Comparison of ENCODE assay signal across 13 mouse cellular contexts in genomic region chr10:26034931-26035330, GRCm38 (mm10). TPM values are rescaled to one million over a fixed set of nuclear protein-coding genes. Genes with fewer than 3 reads are reported as not detected.
DNase-seq lines count a peak whose midpoint lies in the region; ATAC-seq and TF ChIP-seq lines count a peak whose summit lies in the region.
"Had no signal": no experiment of that assay in that cellular context is flagged by ENCODE, and none has a peak within 500 bp of the region (broad histone marks: within the 10 kb centered on the region; RNA-seq: fewer than 3 reads in every experiment).

No protein-coding gene starts in this region.

- no peaks in the 10 kb centered on the region for H3K4me1 ChIP-seq in lung, embryonic 14.5 days (ENCODE audit: insufficient read depth)
- H3K4me1 ChIP-seq in lung, adult 2 months (ENCODE audit: control insufficient read depth, insufficient read depth, low read length): no peaks in the 10 kb centered on the region
- no peaks in the 10 kb centered on the region for H3K4me1 ChIP-seq in limb, embryonic 10.5 days
- H3K4me1 ChIP-seq: liver, embryonic 15.5 days had no signal

- H3K4me3 ChIP-seq in lung, embryonic 14.5 days (ENCODE audit: low read depth, low read length): no peak overlapping the region
- no peak overlapping the region for H3K4me3 ChIP-seq in lung, adult 2 months (replicated peaks; ENCODE audit: extremely low read depth, low read depth, low read length)
- no peak overlapping the region for H3K4me3 ChIP-seq in limb, embryonic 10.5 days
- H3K4me3 ChIP-seq: liver, embryonic 15.5 days had no signal

- no peaks in the 10 kb centered on the region for H3K36me3 ChIP-seq in lung, embryonic 14.5 days (ENCODE audit: insufficient read depth)
- H3K36me3 ChIP-seq in limb, embryonic 10.5 days: no peaks in the 10 kb centered on the region
- H3K36me3 ChIP-seq: liver, embryonic 15.5 days had no signal

- no peak overlapping the region for H3K4me2 ChIP-seq in lung, embryonic 14.5 days
- H3K4me2 ChIP-seq: liver, embryonic 15.5 days had no signal

- no peak overlapping the region for H3K9ac ChIP-seq in lung, embryonic 14.5 days
- H3K9ac ChIP-seq: liver, embryonic 15.5 days had no signal

- peak; percentile 5 for DNase-seq in lung, embryonic 14.5 days
- no peak for DNase-seq in lung, adult 2 months
- DNase-seq in frontal cortex, postnatal 25 days (ENCODE audit: low spot score in 2 of 2): peak; percentile 42 to 57
- DNase-seq in left cerebral cortex, adult 11 months (ENCODE audit: low spot score): peak; percentile 74
- DNase-seq in right cerebral cortex, postnatal 25 days: peak; percentile 82
- no peak for DNase-seq in gastrocnemius, postnatal 10 days
- DNase-seq in limb, embryonic 10.5 days (ENCODE audit: low spot score): no peak
- DNase-seq in kidney, postnatal 4 days: no peak
- DNase-seq: adrenal gland, adult 2 months had no signal

- no peak for ATAC-seq in lung, embryonic 14.5 days (ENCODE audit: insufficient read depth)

- H3K9me3 ChIP-seq in lung, embryonic 14.5 days (ENCODE audit: low read depth, low read length): no peaks in the 10 kb centered on the region
- no peaks in the 10 kb centered on the region for H3K9me3 ChIP-seq in limb, embryonic 10.5 days (replicated peaks)
- H3K9me3 ChIP-seq: liver, embryonic 15.5 days had no signal

- H3K27me3 ChIP-seq in lung, embryonic 14.5 days (ENCODE audit: insufficient read depth, low read length): no peaks in the 10 kb centered on the region
- H3K27me3 ChIP-seq in limb, embryonic 10.5 days (ENCODE audit: low read depth, poor library complexity, severe bottlenecking): no peaks in the 10 kb centered on the region
- H3K27me3 ChIP-seq: liver, embryonic 15.5 days had no signal

- no peak for TF ChIP-seq POLR2A in lung, adult 2 months (IDR thresholded peaks at IDR 0.05; ENCODE audit: borderline replicate concordance, extremely low read depth, low read depth, low read length)

- 69% methylated on average over 5 of the region's 5 CpGs for WGBS in lung, embryonic 14.5 days
- WGBS in lung, adult 2 months: 72% methylated on average over 5 of the region's 5 CpGs
- 81% methylated on average over 5 of the region's 5 CpGs for WGBS in limb, embryonic 10.5 days

- no peak for TF ChIP-seq CTCF in lung, embryonic 14.5 days (IDR thresholded peaks at IDR 0.05; ENCODE audit: low read depth)
- TF ChIP-seq CTCF in lung, adult 2 months (IDR thresholded peaks at IDR 0.05; ENCODE audit: insufficient read depth, low read length): no peak

- no peak overlapping the region for H3K27ac ChIP-seq in lung, embryonic 14.5 days (ENCODE audit: low read depth)
- no peak overlapping the region for H3K27ac ChIP-seq in limb, embryonic 10.5 days
- H3K27ac ChIP-seq: liver, embryonic 15.5 days had no signal

RNA-seq across cellular contexts. Expression of gene Gm9767, which starts 43.1 kb away (rescaled TPM):
- not detected in 2 replicates for polyA plus RNA-seq in lung, embryonic 14.5 days (2014; fragmentation: Nextera tagmentation; extraction: Ambion mirVana)
- polyA plus RNA-seq in lung, adult 2 months (2012; rRNA removed): 0.19 TPM in 1 of 2 replicates, not detected in the other
- not detected for total RNA-seq in gastrocnemius, postnatal 10 days (2021)
- 0.21 TPM in 1 of 2 replicates, not detected in the other for polyA plus RNA-seq in limb, embryonic 10.5 days (2016; fragmentation: Nextera tagmentation; extraction: Ambion mirVana)
- total RNA-seq: common myeloid progenitor, adult 5-6 weeks had no signal
- polyA plus RNA-seq: heart, postnatal 0 days; liver, embryonic 15.5 days; spleen, adult 2 months had no signal

RNA-seq across cellular contexts. Expression of gene Tmem200a, which starts 43.9 kb away (rescaled TPM):
- 6.1 and 9.3 TPM in 2 replicates for polyA plus RNA-seq in lung, embryonic 14.5 days (2014; fragmentation: Nextera tagmentation; extraction: Ambion mirVana)
- 9.0 and 11.9 TPM in 2 replicates for polyA plus RNA-seq in lung, adult 2 months (2012; rRNA removed)
- total RNA-seq in gastrocnemius, postnatal 10 days (2021): 1 to 10 TPM; 1.0 to 1.3 TPM
- polyA plus RNA-seq in limb, embryonic 10.5 days (2016; fragmentation: Nextera tagmentation; extraction: Ambion mirVana): 0.41 and 2.7 TPM in 2 replicates
- total RNA-seq: common myeloid progenitor, adult 5-6 weeks had no signal

Comparison
In these comparisons a context has a peak if more than half of its experiments do, and no peak if none do; other contexts are left out.
1. DNase-seq: peak in lung, embryonic 14.5 days (single experiment), frontal cortex, postnatal 25 days (2 of 2), left cerebral cortex, adult 11 months (single experiment) and right cerebral cortex, postnatal 25 days (single experiment); none in lung, adult 2 months (single experiment), gastrocnemius, postnatal 10 days (single experiment), limb, embryonic 10.5 days (single experiment) and kidney, postnatal 4 days (0 of 2).